Mouse (Mus musculus) liver, adult 2 months (tissue): Measurements from ENCODE around the gene Creg1. TPM values are rescaled to one million over a fixed set of nuclear protein-coding genes. Genes with fewer than 3 reads are reported as not detected.
A peak's percentile ranks its signal among the peaks of the same experiment; 100 is the strongest.

Experiments
- DNase-seq: peaks from one replicate; pipeline ENCODE4 v3.0.0-alpha.2; 2011; ENCODE audit warnings: low read depth, low spot score; ENCODE audit errors: extremely low read depth
- H3K27ac ChIP-seq: fragments of 200-500 bp; replicated peaks from 2 replicates; pipeline ENCODE4 v1.5.1; 2012; ENCODE audit warnings: low read depth, mild to moderate bottlenecking, control low read depth, inconsistent platforms, low read length; ENCODE audit not compliant: insufficient read depth
- H3K27me3 ChIP-seq: fragments of 200-500 bp; 2 replicates; pipeline ENCODE4 v1.6.1; 2012; ENCODE audit warnings: mild to moderate bottlenecking, moderate library complexity, low read length, inconsistent platforms; ENCODE audit not compliant: control insufficient read depth, insufficient read depth
- H3K36me3 ChIP-seq: fragments of 200-500 bp; 2 replicates; pipeline ENCODE4 v1.6.1; 2012; ENCODE audit warnings: low read length, inconsistent platforms; ENCODE audit not compliant: control insufficient read depth, insufficient read depth
- H3K4me1 ChIP-seq: fragments of 200-500 bp; 2 replicates; pipeline ENCODE4 v1.6.1; 2011; ENCODE audit warnings: low read length; ENCODE audit not compliant: control insufficient read depth, insufficient read depth
- H3K4me3 ChIP-seq: fragments of 200-500 bp; 2 replicates; pipeline ENCODE4 v1.5.1; 2011; ENCODE audit warnings: low read depth, mild to moderate bottlenecking, control low read depth, low read length, moderate library complexity; ENCODE audit not compliant: insufficient read depth
- H3K79me2 ChIP-seq: fragments of 200-500 bp; 2 replicates; pipeline ENCODE4 v1.6.1; 2012; ENCODE audit warnings: inconsistent platforms, mild to moderate bottlenecking, low read length, moderate library complexity; ENCODE audit not compliant: control insufficient read depth, insufficient read depth
- H3K9ac ChIP-seq: fragments of 200-500 bp; 2 replicates; pipeline ENCODE4 v1.6.1; 2012; ENCODE audit warnings: low read depth, mild to moderate bottlenecking, control low read depth, inconsistent platforms, low read length
- CTCF ChIP-seq: fragments of 200-500 bp; IDR thresholded peaks from 2 replicates; pipeline ENCODE4 v1.5.1; 2011; ENCODE audit warnings: low read depth, low read length, control low read depth
- POLR2A ChIP-seq: fragments of 200-500 bp; IDR thresholded peaks from 2 replicates; pipeline ENCODE4 v1.6.1; 2011; ENCODE audit warnings: low read length, control low read depth; ENCODE audit not compliant: insufficient read depth; ENCODE audit errors: extremely low read depth
- WGBS: fragments of 180-500 bp; shearing (Covaris S2); methylation state at CpG from one replicate; pipeline ENCODE4 v1.1.7; 2018; 5-methylcytosine and 5-hydroxymethylcytosine counted together
- polyA plus RNA-seq: library from polyadenylated mRNA; depleted of rRNA; stranded (reverse); fragments of >200 nt; gene quantifications from 2 replicates; pipeline ENCODE4 v1.2.3, GENCODE M21; 2012
- total RNA-seq: library from RNA; depleted of rRNA; stranded (reverse); fragments of >200 nt; gene quantifications from 2 replicates; pipeline ENCODE4 v1.2.3, GENCODE M21; 2014

Gene Creg1
- total and polyA plus RNA-seq, 2 experiments = 414 to 420 TPM

GRCm38 (mm10) chr1:165812775-165813174 is 49.2 kb downstream of the Creg1 start:
- H3K4me1 ChIP-seq = 0 out of 2 replicates have a peak, but pooled peaks cover 2% of the 10 kb centered on the region
- H3K36me3 ChIP-seq = no peaks in the 10 kb centered on the region
- 84% methylated on average over 3 of the region's 3 CpGs for WGBS
- no peak overlapping the region for H3K9ac ChIP-seq
- no peaks in the 10 kb centered on the region for H3K27me3 ChIP-seq
- TF ChIP-seq CTCF (no peak), POLR2A (no peak)
- H3K79me2 ChIP-seq = no peaks in the 10 kb centered on the region
- no peak overlapping the region for H3K4me3 ChIP-seq
- no peak overlapping the region for H3K27ac ChIP-seq
- no peak for DNase-seq

GRCm38 (mm10) chr1:165814116-165814515 is 50.6 kb downstream of the Creg1 start:
- WGBS = 83% methylated on average over 7 of the region's 7 CpGs
- Histone ChIP-seq H3K4me1 (0 out of 2 replicates have a peak, but pooled peaks cover 2% of the 10 kb centered on the region), H3K9ac (no peak overlapping the region), H3K36me3 (no peaks in the 10 kb centered on the region), H3K27me3 (no peaks in the 10 kb centered on the region), H3K79me2 (no peaks in the 10 kb centered on the region), H3K4me3 (no peak overlapping the region), H3K27ac (no peak overlapping the region)
- TF ChIP-seq POLR2A (no peak), CTCF (no peak)
- DNase-seq = no peak

- 74% methylated on average over 14 of the region's 14 CpGs for WGBS
Observed at GRCm38 (mm10) chr1:165814521-165815278, 51.2 kb downstream of the Creg1 start.

GRCm38 (mm10) chr1:165816391-165816790 is 52.8 kb downstream of the Creg1 start:
- 0 out of 2 replicates have a peak, but pooled peaks cover 2% of the 10 kb centered on the region for H3K27me3 ChIP-seq
- H3K27ac ChIP-seq = no peak overlapping the region
- 0 out of 2 replicates have a peak, but pooled peaks cover 2% of the 10 kb centered on the region for H3K4me1 ChIP-seq
- H3K4me3 ChIP-seq = no peak overlapping the region
- no peak for DNase-seq
- no peak for TF ChIP-seq CTCF
- no peak for TF ChIP-seq POLR2A
- H3K36me3 ChIP-seq = no peaks in the 10 kb centered on the region
- no peak overlapping the region for H3K9ac ChIP-seq
- 90% methylated on average over 9 of the region's 9 CpGs for WGBS
- no peaks in the 10 kb centered on the region for H3K79me2 ChIP-seq

More at GRCm38 (mm10) chr1:165814521-165815278, 51.2 kb downstream of the Creg1 start:
- Histone ChIP-seq H3K27me3 (no peaks in the 10 kb centered on the region), H3K4me3 (no peak overlapping the region), H3K9ac (no peak overlapping the region), H3K36me3 (no peaks in the 10 kb centered on the region), H3K4me1 (0 out of 2 replicates have a peak, but pooled peaks cover 2% of the 10 kb centered on the region), H3K27ac (no peak overlapping the region), H3K79me2 (no peaks in the 10 kb centered on the region)
- peak; percentile 3 for DNase-seq
- TF ChIP-seq CTCF (no peak), POLR2A (no peak)

GRCm38 (mm10) chr1:165817264-165817663 is 53.7 kb downstream of the Creg1 start:
- no peaks in the 10 kb centered on the region for H3K79me2 ChIP-seq
- H3K36me3 ChIP-seq = no peaks in the 10 kb centered on the region
- no peak overlapping the region for H3K4me3 ChIP-seq
- H3K9ac ChIP-seq = no peak overlapping the region
- 0 out of 2 replicates have a peak, but pooled peaks cover 2% of the 10 kb centered on the region for H3K4me1 ChIP-seq
- H3K27ac ChIP-seq = no peak overlapping the region
- DNase-seq = peak; percentile 56
- 0 out of 2 replicates have a peak, but pooled peaks cover 3% of the 10 kb centered on the region for H3K27me3 ChIP-seq
- TF ChIP-seq POLR2A = no peak
- no peak for TF ChIP-seq CTCF
- 12% methylated on average over 9 of the region's 9 CpGs for WGBS

- Histone ChIP-seq H3K79me2 (no peaks in the 10 kb centered on the region), H3K4me3 (no peak overlapping the region), H3K9ac (no peak overlapping the region), H3K36me3 (no peaks in the 10 kb centered on the region), H3K4me1 (0 out of 2 replicates have a peak, but pooled peaks cover 2% of the 10 kb centered on the region), H3K27me3 (0 out of 2 replicates have a peak, but pooled peaks cover 3% of the 10 kb centered on the region), H3K27ac (no peak overlapping the region)
- TF ChIP-seq CTCF (no peak), POLR2A (no peak)
- DNase-seq = no peak
- WGBS = 74% methylated on average over 8 of the region's 8 CpGs
Observed at GRCm38 (mm10) chr1:165818145-165818860, 54.8 kb downstream of the Creg1 start.
